18 mouse cellular contexts compared by ENCODE assay signal in genomic region chr3:65262506-65263422, GRCm38 (mm10).
DNase-seq lines count a peak whose midpoint lies in the region; ATAC-seq and TF ChIP-seq lines count a peak whose summit lies in the region.
"Had no signal": no experiment of that assay in that cellular context is flagged by ENCODE, and none has a peak within 500 bp of the region (broad histone marks: within the 10 kb centered on the region; RNA-seq: fewer than 3 reads in every experiment).

No protein-coding gene starts in this region.

- H3K9me3 ChIP-seq in midbrain, embryonic 13.5 days = no peaks in the 10 kb centered on the region
- H3K9me3 ChIP-seq: limb, embryonic 12.5 days; liver, embryonic 13.5 days; lung, embryonic 15.5 days; stomach, embryonic 15.5 days had no signal

- H3K27me3 ChIP-seq in midbrain, embryonic 13.5 days = no peaks in the 10 kb centered on the region
- H3K27me3 ChIP-seq: limb, embryonic 12.5 days; liver, embryonic 13.5 days; lung, embryonic 15.5 days; stomach, embryonic 15.5 days had no signal

- intact Hi-C loops in left cerebral cortex, adult 2 months (cut with DNase I) = loop anchor here (1.0 kb wide), 1 partner anchor 147 kb away; no protein-coding TSS in a partner anchor
- intact Hi-C loops in left cerebral cortex, postnatal 4 days (cut with DNase I) = no loop called here

- peak overlapping the region; percentile 72 for H3K27ac ChIP-seq in left cerebral cortex, adult 2 months
- H3K27ac ChIP-seq in cortical plate, adult 2 months (ENCODE audit: insufficient read depth, low read length) = peak overlapping the region; percentile 39; the same call in 1 of the 2 replicates
- H3K27ac ChIP-seq in midbrain, embryonic 13.5 days = no peak overlapping the region
- H3K27ac ChIP-seq: limb, embryonic 12.5 days; liver, embryonic 13.5 days; lung, embryonic 15.5 days; stomach, embryonic 15.5 days had no signal

- no peak overlapping the region for H3K4me2 ChIP-seq in midbrain, embryonic 13.5 days (replicated peaks)
- H3K4me2 ChIP-seq: limb, embryonic 12.5 days; liver, embryonic 13.5 days; lung, embryonic 15.5 days; stomach, embryonic 15.5 days had no signal

- ATAC-seq in midbrain, embryonic 13.5 days = no peak

- H3K9ac ChIP-seq in midbrain, embryonic 13.5 days (replicated peaks) = no peak overlapping the region
- H3K9ac ChIP-seq: limb, embryonic 12.5 days; liver, embryonic 13.5 days; lung, embryonic 15.5 days; stomach, embryonic 15.5 days had no signal

- peaks cover 4% of the 10 kb centered on the region; the same call in 1 of the 2 replicates for H3K4me1 ChIP-seq in cortical plate, adult 2 months (ENCODE audit: control insufficient read depth, insufficient read depth, low read length)
- H3K4me1 ChIP-seq in midbrain, embryonic 13.5 days (replicated peaks) = no peaks in the 10 kb centered on the region
- H3K4me1 ChIP-seq: limb, embryonic 12.5 days; liver, embryonic 13.5 days; lung, embryonic 15.5 days; stomach, embryonic 15.5 days had no signal

- H3K36me3 ChIP-seq in midbrain, embryonic 13.5 days = no peaks in the 10 kb centered on the region
- H3K36me3 ChIP-seq: limb, embryonic 12.5 days; liver, embryonic 13.5 days; lung, embryonic 15.5 days; stomach, embryonic 15.5 days had no signal

- H3K4me3 ChIP-seq in left cerebral cortex, adult 2 months = no peak overlapping the region
- no peak overlapping the region for H3K4me3 ChIP-seq in cortical plate, adult 2 months (ENCODE audit: insufficient read depth, low read length)
- no peak overlapping the region for H3K4me3 ChIP-seq in midbrain, embryonic 13.5 days (replicated peaks)
- H3K4me3 ChIP-seq: limb, embryonic 12.5 days; liver, embryonic 13.5 days; lung, embryonic 15.5 days; stomach, embryonic 15.5 days had no signal

- DNase-seq in frontal cortex, postnatal 36 days (ENCODE audit: low spot score in 2 of 2) = peak; percentile 29 to 60
- no peak for DNase-seq in frontal cortex, postnatal 25 days (ENCODE audit: low spot score in 2 of 2)
- DNase-seq in left cerebral cortex, adult 2 months (ENCODE audit: extremely low spot score in 1 of 2, low spot score in 2 of 2) = no peak
- no peak for DNase-seq in left cerebral cortex, postnatal 4 days
- DNase-seq in cerebellum, adult 18-20 months = peak; percentile 56 to 70
- DNase-seq in Muller cell, postnatal 12 days (ENCODE audit: inconsistent ontology term) = no peak
- DNase-seq: adrenal gland, postnatal 14 days; B cell, adult 2 months; heart, adult 11 months; kidney, adult 2 months; kidney, postnatal 25 days; liver, embryonic 13.5 days; midbrain, embryonic 14.5 days had no signal

- TF ChIP-seq POLR2A in cortical plate, adult 2 months (IDR thresholded peaks at IDR 0.05; ENCODE audit: extremely low read depth, insufficient read depth, low read length) = no peak

- 88% methylated on average over 12 of the region's 12 CpGs for WGBS in midbrain, embryonic 13.5 days

- no peak for TF ChIP-seq CTCF in left cerebral cortex, adult 2 months (IDR thresholded peaks at IDR 0.05)
- TF ChIP-seq CTCF in cortical plate, adult 2 months (IDR thresholded peaks at IDR 0.05; ENCODE audit: extremely low read depth, insufficient read depth, low read length) = no peak

Comparison
In these comparisons a context has a peak if more than half of its experiments do, and no peak if none do; other contexts are left out.
1. DNase-seq: peak in frontal cortex, postnatal 36 days (2 of 2) and cerebellum, adult 18-20 months (2 of 2); none in frontal cortex, postnatal 25 days (0 of 2), left cerebral cortex, adult 2 months (0 of 2), left cerebral cortex, postnatal 4 days (single experiment) and Muller cell, postnatal 12 days (single experiment).